Mouse (Mus musculus) cerebellum, postnatal 36 days (tissue): ENCODE measurements at regions not wholly inside any gene's neighbourhood (a gene's known extent, or its start where the extent isn't known, plus 50 kb on each side); places are given as distances from the start of the nearest gene placed in this dataset.

Experiments used
- DNase-seq, 2 experiments: peaks; one replicate each; pipeline ENCODE4 v3.0.0; 2021 to 2022; ENCODE audit warnings: mixed read lengths in 2 of 2

- no peak for DNase-seq
Observed at GRCm38 (mm10) chr4:29135685-29136385, 322.9 kb downstream of the Epha7 start.

GRCm38 (mm10) chr4:29138771-29139301 is 325.9 kb downstream of the Epha7 start:
- no peak for DNase-seq

- no peak for DNase-seq
Observed at GRCm38 (mm10) chr4:29143415-29143814, 330.5 kb downstream of the Epha7 start.

- DNase-seq, result no peak
Observed at GRCm38 (mm10) chr4:29145242-29145641, 332.3 kb downstream of the Epha7 start.

- DNase-seq, result no peak
Observed at GRCm38 (mm10) chr4:29152134-29152867, 339.4 kb downstream of the Epha7 start.

GRCm38 (mm10) chr4:29182494-29182893 is 369.6 kb downstream of the Epha7 start:
- DNase-seq, result no peak

GRCm38 (mm10) chr4:29183411-29183810 is 370.5 kb downstream of the Epha7 start:
- DNase-seq, result no peak

- DNase-seq, result no peak
Observed at GRCm38 (mm10) chr4:29183818-29184217, 370.9 kb downstream of the Epha7 start.

- no peak for DNase-seq
Observed at GRCm38 (mm10) chr4:29200976-29201375, 388.0 kb downstream of the Epha7 start.
